Mouse (Mus musculus) bone marrow macrophage, adult 2 months (primary cell): ENCODE data around the gene Ptprm. TPM values are rescaled to one million over a fixed set of nuclear protein-coding genes. Genes with fewer than 3 reads are reported as not detected.

Source experiments
- H3K27ac ChIP-seq: 2 replicates; pipeline ENCODE4 v1.5.1; 2012; ENCODE audit warnings: low read depth, low read length; ENCODE audit not compliant: insufficient read depth
- H3K4me1 ChIP-seq: 2 replicates; pipeline ENCODE4 v1.6.1; 2012; ENCODE audit warnings: low read length; ENCODE audit not compliant: control insufficient read depth, insufficient read depth
- H3K4me3 ChIP-seq: 2 replicates; pipeline ENCODE4 v1.5.1; 2012; ENCODE audit warnings: mild to moderate bottlenecking, low read length, moderate library complexity; ENCODE audit not compliant: insufficient read depth
- CTCF ChIP-seq: IDR thresholded peaks from 2 replicates; pipeline ENCODE4 v1.5.1; 2012; ENCODE audit warnings: low read depth, mild to moderate bottlenecking, low read length, moderate library complexity
- POLR2A ChIP-seq: IDR thresholded peaks from 2 replicates; pipeline ENCODE4 v1.6.1; 2012; ENCODE audit warnings: mild to moderate bottlenecking, low read depth, low read length, borderline replicate concordance
- polyA plus RNA-seq: library from polyadenylated mRNA; stranded (reverse); fragments of >200 nt; gene quantifications from 2 replicates; pipeline ENCODE4 v1.2.4, GENCODE M21; 2012; ENCODE audit not compliant: missing spikeins, insufficient read depth, insufficient read length

Gene Ptprm
- polyA plus RNA-seq, 1 experiment = 0.34 TPM

DNA sequence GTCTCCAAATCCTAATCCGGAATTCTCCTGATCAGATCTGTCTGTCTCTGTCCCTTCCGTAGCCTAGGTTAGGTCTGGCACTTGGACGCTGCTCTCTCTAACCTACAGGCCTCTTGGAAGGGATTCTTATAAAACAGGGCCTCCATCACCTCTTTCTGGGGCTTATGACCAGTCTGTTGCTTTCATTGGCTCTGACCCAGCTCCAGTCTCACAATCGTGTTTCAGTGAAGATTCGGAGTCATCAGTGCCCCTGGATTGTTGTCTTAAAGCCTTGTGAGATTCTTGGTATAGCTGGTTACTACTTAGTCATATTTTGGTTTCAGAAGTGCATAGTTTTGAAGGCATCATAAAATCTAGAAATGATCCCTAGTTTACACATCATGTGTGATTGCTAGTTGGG lies 428.6 kb downstream of the Ptprm start:
- Histone ChIP-seq H3K4me1 (no peaks in the 10 kb centered on the region), H3K4me3 (no peak overlapping the region), H3K27ac (no peak overlapping the region)
- no peak for TF ChIP-seq POLR2A
- no peak for TF ChIP-seq CTCF

DNA sequence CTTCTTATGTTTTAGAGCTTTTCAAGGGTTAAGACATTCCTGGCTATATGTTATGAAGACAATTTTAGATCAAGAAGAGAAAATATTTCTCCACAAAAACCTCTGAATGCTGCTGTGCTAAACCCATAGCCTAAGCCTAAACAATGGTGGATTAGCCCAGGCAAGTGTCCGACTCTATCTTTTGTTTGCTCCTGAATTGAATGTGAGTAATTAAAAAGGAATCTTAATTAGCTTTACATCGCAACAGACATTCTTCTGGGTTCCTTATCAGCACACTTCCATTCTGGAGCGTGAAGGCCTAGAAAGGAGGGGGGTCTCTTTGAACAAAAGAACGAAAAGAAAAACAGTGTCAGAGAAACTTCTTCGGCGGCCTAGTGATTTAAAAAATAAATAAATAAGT lies 439.6 kb downstream of the Ptprm start:
- Histone ChIP-seq H3K4me3 (no peak overlapping the region), H3K4me1 (no peaks in the 10 kb centered on the region), H3K27ac (no peak overlapping the region)
- TF ChIP-seq CTCF (no peak), POLR2A (no peak)

GRCm38 (mm10) chr17:66912533-66912932 lies 441.7 kb downstream of the Ptprm start:
- no peak for TF ChIP-seq POLR2A
- no peak for TF ChIP-seq CTCF
- Histone ChIP-seq H3K27ac (no peak overlapping the region), H3K4me3 (no peak overlapping the region), H3K4me1 (no peaks in the 10 kb centered on the region)

DNA sequence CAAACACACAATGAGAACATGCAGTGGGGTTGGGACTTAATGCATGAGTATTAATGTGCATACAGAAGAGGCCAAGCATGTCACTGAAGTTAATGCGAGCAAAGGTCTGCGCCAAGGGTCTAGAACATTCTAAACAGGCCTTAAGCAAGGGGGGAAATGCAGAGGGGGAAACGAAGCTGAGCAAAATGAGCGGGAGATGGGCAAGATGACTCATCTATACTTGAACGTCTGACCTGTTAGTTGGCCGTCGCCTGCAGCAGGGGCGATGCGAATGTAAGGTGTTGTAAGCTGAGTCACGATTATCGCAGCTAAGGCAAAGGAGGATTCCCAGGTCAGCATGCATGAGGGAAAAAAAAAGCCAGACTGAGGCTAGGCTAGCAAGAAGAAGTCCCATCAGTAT lies 442.1 kb downstream of the Ptprm start:
- H3K4me1 ChIP-seq = no peaks in the 10 kb centered on the region
- TF ChIP-seq POLR2A (no peak), CTCF (no peak)
- no peak overlapping the region for H3K27ac ChIP-seq
- no peak overlapping the region for H3K4me3 ChIP-seq

DNA sequence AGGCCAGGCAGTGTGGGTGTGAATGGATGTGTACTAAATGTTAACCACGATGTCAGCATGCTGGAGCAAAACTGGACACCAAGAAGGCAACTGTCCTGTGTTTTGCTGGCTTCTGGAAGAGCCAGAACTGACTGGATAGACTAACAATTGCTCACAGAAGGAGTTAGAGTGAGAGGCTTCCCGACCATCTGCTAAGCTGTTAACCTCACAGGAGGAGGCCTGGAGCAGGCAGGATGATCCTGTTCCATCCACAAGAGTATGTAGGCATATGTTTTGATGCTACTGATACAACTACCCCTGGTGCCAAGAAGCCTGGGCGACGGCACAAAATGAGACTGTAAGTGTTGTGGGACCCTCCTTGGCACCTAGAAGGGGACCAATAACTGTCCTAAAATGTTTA lies 444.4 kb downstream of the Ptprm start:
- TF ChIP-seq POLR2A (no peak), CTCF (no peak)
- H3K4me1 ChIP-seq = no peaks in the 10 kb centered on the region
- no peak overlapping the region for H3K27ac ChIP-seq
- H3K4me3 ChIP-seq = no peak overlapping the region

DNA sequence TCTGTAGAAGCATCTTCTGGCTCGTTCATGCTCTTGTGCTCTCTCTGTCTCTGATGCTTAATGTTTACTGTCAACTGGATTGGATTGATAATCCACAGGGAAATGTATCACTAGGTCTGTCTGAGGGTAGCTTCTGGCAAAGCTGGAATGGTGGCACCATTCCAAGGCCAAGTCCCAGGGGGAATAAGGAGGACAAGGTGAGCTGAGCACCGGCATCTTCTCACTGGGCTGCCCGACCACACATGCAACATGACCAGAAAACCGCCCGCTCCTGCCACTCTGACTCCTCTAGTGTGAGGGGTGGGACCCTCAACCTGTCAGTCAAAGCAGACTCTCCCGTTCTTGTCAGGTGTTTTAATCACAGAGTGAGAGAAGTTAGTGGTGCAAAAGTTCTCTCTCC lies 445.3 kb downstream of the Ptprm start:
- no peak for TF ChIP-seq POLR2A
- TF ChIP-seq CTCF = no peak
- no peak overlapping the region for H3K4me3 ChIP-seq
- no peak overlapping the region for H3K27ac ChIP-seq
- H3K4me1 ChIP-seq = no peaks in the 10 kb centered on the region

- TF ChIP-seq CTCF = no peak
- no peak for TF ChIP-seq POLR2A
- Histone ChIP-seq H3K4me1 (no peaks in the 10 kb centered on the region), H3K4me3 (no peak overlapping the region), H3K27ac (no peak overlapping the region)
Measured at GRCm38 (mm10) chr17:66894181-66894580, 460.1 kb downstream of the Ptprm start.

- no peak overlapping the region for H3K4me3 ChIP-seq
- no peak overlapping the region for H3K27ac ChIP-seq
- H3K4me1 ChIP-seq = no peaks in the 10 kb centered on the region
- TF ChIP-seq POLR2A = no peak
- TF ChIP-seq CTCF = no peak
Measured at GRCm38 (mm10) chr17:66891916-66892315, 462.3 kb downstream of the Ptprm start.

GRCm38 (mm10) chr17:66891067-66891862 lies 463.0 kb downstream of the Ptprm start:
- Histone ChIP-seq H3K4me1 (no peaks in the 10 kb centered on the region), H3K4me3 (no peak overlapping the region), H3K27ac (no peak overlapping the region)
- TF ChIP-seq CTCF = no peak
- no peak for TF ChIP-seq POLR2A

DNA sequence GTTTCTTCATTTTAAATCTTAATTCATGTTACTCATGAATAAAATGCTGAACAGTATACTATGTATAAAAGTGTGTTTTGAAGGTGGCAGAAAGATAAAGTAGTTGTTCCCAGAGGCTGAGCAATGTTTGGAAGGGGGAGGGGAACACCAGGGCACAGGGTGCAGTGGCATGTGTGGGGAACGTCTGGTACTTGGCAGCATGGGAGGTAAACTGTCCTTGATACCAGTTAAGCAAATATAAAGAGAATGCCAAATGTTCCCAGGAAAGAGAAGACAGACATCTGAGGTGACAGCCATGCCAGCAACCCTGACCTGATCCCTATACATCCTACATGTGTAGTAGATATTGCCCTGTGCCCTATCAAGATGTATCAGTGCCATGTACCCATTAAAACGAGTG lies 472.0 kb downstream of the Ptprm start:
- H3K27ac ChIP-seq = no peak overlapping the region
- no peaks in the 10 kb centered on the region for H3K4me1 ChIP-seq
- no peak overlapping the region for H3K4me3 ChIP-seq
- TF ChIP-seq POLR2A (no peak), CTCF (no peak)
